Mouse (Mus musculus) hindbrain, embryonic 15.5 days (tissue): ENCODE measurements around the gene Vps13d. TPM values are rescaled to one million over a fixed set of nuclear protein-coding genes. Genes with fewer than 3 reads are reported as not detected.

Source experiments
- ATAC-seq: fragments of 200-750 bp; cut with Nextera tagmentation; 2 replicates; pipeline ENCODE4 v1.8.0; 2017; ENCODE audit warnings: low read depth, moderate number of reproducible peaks, moderate TSS enrichment; ENCODE audit not compliant: low FRiP score
- H3K27ac ChIP-seq: fragments of 300-500 bp; sonication (generic); replicated peaks from 2 replicates; pipeline ENCODE4 v1.5.1; 2015; ENCODE audit warnings: mild to moderate bottlenecking, inconsistent platforms
- H3K27me3 ChIP-seq: fragments of 300-500 bp; sonication (generic); 2 replicates; pipeline ENCODE4 v1.6.1; 2015; ENCODE audit warnings: control low read depth, inconsistent platforms
- H3K36me3 ChIP-seq: fragments of 300-500 bp; sonication (generic); 2 replicates; pipeline ENCODE4 v1.6.1; 2015; ENCODE audit warnings: control low read depth, inconsistent platforms
- H3K4me1 ChIP-seq: fragments of 300-500 bp; sonication (generic); replicated peaks from 2 replicates; pipeline ENCODE4 v1.6.1; 2015; ENCODE audit warnings: control low read depth, inconsistent platforms
- H3K4me2 ChIP-seq: fragments of 300-500 bp; sonication (generic); 2 replicates; pipeline ENCODE4 v1.6.1; 2015; ENCODE audit warnings: moderate library complexity, mild to moderate bottlenecking, inconsistent platforms
- H3K4me3 ChIP-seq: fragments of 300-500 bp; sonication (generic); 2 replicates; pipeline ENCODE4 v1.5.1; 2015; ENCODE audit warnings: mild to moderate bottlenecking, inconsistent platforms
- H3K9ac ChIP-seq: fragments of 300-500 bp; sonication (generic); 2 replicates; pipeline ENCODE4 v1.6.1; 2015; ENCODE audit warnings: inconsistent platforms
- H3K9me3 ChIP-seq: fragments of 300-500 bp; sonication (generic); 2 replicates; pipeline ENCODE4 v1.6.1; 2016; ENCODE audit warnings: control low read depth, inconsistent platforms
- WGBS: fragments of 180-500 bp; shearing (Covaris S2); methylation state at CpG from one replicate; pipeline ENCODE4 v1.1.7; 2015; 5-methylcytosine and 5-hydroxymethylcytosine counted together
- polyA plus RNA-seq: library from polyadenylated mRNA; unstranded; fragments of >200 nt; fragmentation: Nextera tagmentation; extraction: Ambion mirVana; gene quantifications from 2 replicates; pipeline ENCODE4 v1.2.1, GENCODE M21; 2015

Vps13d gene
- polyA plus RNA-seq, 1 experiment from 2014 or later: 10.2 TPM

GRCm38 (mm10) chr4:145209076-145209689 is 14.4 kb upstream of the Vps13d start:
- 75% methylated on average over 6 of the region's 6 CpGs for WGBS
- H3K9ac ChIP-seq: no peak overlapping the region
- H3K4me2 ChIP-seq: no peak overlapping the region
- no peak for ATAC-seq
- no peaks in the 10 kb centered on the region for H3K9me3 ChIP-seq
- no peak overlapping the region for H3K4me3 ChIP-seq
- H3K27me3 ChIP-seq: no peaks in the 10 kb centered on the region
- no peaks in the 10 kb centered on the region for H3K36me3 ChIP-seq
- no peak overlapping the region for H3K27ac ChIP-seq
- H3K4me1 ChIP-seq: peaks cover 2% of the 10 kb centered on the region

GRCm38 (mm10) chr4:145207718-145208371 is 13.0 kb upstream of the Vps13d start:
- no peak for ATAC-seq
- 75% methylated on average over 3 of the region's 3 CpGs for WGBS
- H3K9ac ChIP-seq: no peak overlapping the region
- no peaks in the 10 kb centered on the region for H3K4me1 ChIP-seq
- H3K4me2 ChIP-seq: no peak overlapping the region
- no peak overlapping the region for H3K4me3 ChIP-seq
- no peaks in the 10 kb centered on the region for H3K27me3 ChIP-seq
- H3K9me3 ChIP-seq: no peaks in the 10 kb centered on the region
- H3K27ac ChIP-seq: no peak overlapping the region
- no peaks in the 10 kb centered on the region for H3K36me3 ChIP-seq

- H3K4me1 ChIP-seq: no peaks in the 10 kb centered on the region
- no peak overlapping the region for H3K9ac ChIP-seq
- ATAC-seq: no peak
- no peaks in the 10 kb centered on the region for H3K9me3 ChIP-seq
- H3K4me2 ChIP-seq: no peak overlapping the region
- no peak overlapping the region for H3K27ac ChIP-seq
- no peaks in the 10 kb centered on the region for H3K36me3 ChIP-seq
- no peak overlapping the region for H3K4me3 ChIP-seq
- WGBS: 91% methylated on average over 8 of the region's 8 CpGs
- H3K27me3 ChIP-seq: no peaks in the 10 kb centered on the region
Measured at GRCm38 (mm10) chr4:145204779-145205178, 10.0 kb upstream of the Vps13d start.

- no peaks in the 10 kb centered on the region for H3K4me1 ChIP-seq
Measured at GRCm38 (mm10) chr4:145203305-145203704, 8.5 kb upstream of the Vps13d start.

GRCm38 (mm10) chr4:145201424-145201823 is 6.6 kb upstream of the Vps13d start:
- Histone ChIP-seq H3K4me3 (no peak overlapping the region), H3K27ac (no peak overlapping the region), H3K4me2 (no peak overlapping the region), H3K27me3 (no peaks in the 10 kb centered on the region), H3K36me3 (no peaks in the 10 kb centered on the region), H3K4me1 (no peaks in the 10 kb centered on the region), H3K9me3 (no peaks in the 10 kb centered on the region), H3K9ac (no peak overlapping the region)
- no peak for ATAC-seq
- 81% methylated on average over 3 of the region's 3 CpGs for WGBS

More at GRCm38 (mm10) chr4:145203305-145203704, 8.5 kb upstream of the Vps13d start:
- Histone ChIP-seq H3K27me3 (no peaks in the 10 kb centered on the region), H3K9ac (no peak overlapping the region), H3K4me2 (no peak overlapping the region), H3K27ac (no peak overlapping the region), H3K4me3 (no peak overlapping the region), H3K36me3 (no peaks in the 10 kb centered on the region), H3K9me3 (no peaks in the 10 kb centered on the region)
- WGBS: 72% methylated on average over 2 of the region's 2 CpGs
- no peak for ATAC-seq

GRCm38 (mm10) chr4:145199982-145200699 is 5.3 kb upstream of the Vps13d start:
- no peak overlapping the region for H3K27ac ChIP-seq
- H3K9me3 ChIP-seq: no peaks in the 10 kb centered on the region
- no peaks in the 10 kb centered on the region for H3K27me3 ChIP-seq
- no peaks in the 10 kb centered on the region for H3K36me3 ChIP-seq
- H3K4me3 ChIP-seq: no peak overlapping the region
- H3K9ac ChIP-seq: no peak overlapping the region
- no peak overlapping the region for H3K4me2 ChIP-seq
- WGBS: 56% methylated on average over 11 of the region's 11 CpGs
- no peak for ATAC-seq
- H3K4me1 ChIP-seq: no peaks in the 10 kb centered on the region

- H3K9me3 ChIP-seq: no peaks in the 10 kb centered on the region
- H3K4me3 ChIP-seq: no peak overlapping the region
- H3K36me3 ChIP-seq: no peaks in the 10 kb centered on the region
- H3K4me1 ChIP-seq: peaks cover 20% of the 10 kb centered on the region
- WGBS: 85% methylated on average over 4 of the region's 4 CpGs
- no peak overlapping the region for H3K9ac ChIP-seq
- H3K27ac ChIP-seq: no peak overlapping the region
- H3K27me3 ChIP-seq: no peaks in the 10 kb centered on the region
- no peak overlapping the region for H3K4me2 ChIP-seq
- no peak for ATAC-seq
Measured at GRCm38 (mm10) chr4:145196586-145196985, 1.8 kb upstream of the Vps13d start.

- 21% methylated on average over 5 of the region's 5 CpGs for WGBS
Measured at GRCm38 (mm10) chr4:145195172-145195571, 367 bp upstream of the Vps13d start.

GRCm38 (mm10) chr4:145193991-145194511 is 754 bp downstream of the Vps13d start:
- Histone ChIP-seq H3K36me3 (peaks cover 12% of the 10 kb centered on the region; the same call in 1 of the 2 replicates), H3K27ac (peak overlapping the region; percentile 81), H3K4me3 (peak overlapping the region; percentile 89), H3K4me2 (peak overlapping the region; percentile 88), H3K9me3 (no peaks in the 10 kb centered on the region), H3K4me1 (peaks cover 20% of the 10 kb centered on the region), H3K9ac (peak overlapping the region; percentile 79), H3K27me3 (no peaks in the 10 kb centered on the region)
- ATAC-seq: peak; percentile 43
- under 1% methylated on average over 10 of the region's 10 CpGs for WGBS

More at GRCm38 (mm10) chr4:145195172-145195571, 367 bp upstream of the Vps13d start:
- Histone ChIP-seq H3K27me3 (no peaks in the 10 kb centered on the region), H3K9me3 (no peaks in the 10 kb centered on the region), H3K27ac (no peak overlapping the region), H3K4me1 (peaks cover 20% of the 10 kb centered on the region), H3K36me3 (peaks cover 2% of the 10 kb centered on the region; the same call in 1 of the 2 replicates), H3K9ac (no peak overlapping the region), H3K4me3 (peak overlapping the region; percentile 89), H3K4me2 (peak overlapping the region; percentile 88)
- ATAC-seq: no peak; the same call in 1 of the 2 replicates

GRCm38 (mm10) chr4:145193406-145193805 is 1.4 kb downstream of the Vps13d start:
- H3K9me3 ChIP-seq: no peaks in the 10 kb centered on the region
- no peak for ATAC-seq
- H3K9ac ChIP-seq: peak overlapping the region; percentile 79; the same call in 1 of the 2 replicates
- no peaks in the 10 kb centered on the region for H3K27me3 ChIP-seq
- 0 out of 2 replicates have a peak overlapping the region, but pooled peaks have one; percentile 81 for H3K27ac ChIP-seq
- peak overlapping the region; percentile 88 for H3K4me2 ChIP-seq
- H3K36me3 ChIP-seq: peaks cover 14% of the 10 kb centered on the region; the same call in 1 of the 2 replicates
- H3K4me1 ChIP-seq: peaks cover 20% of the 10 kb centered on the region
- WGBS: 57% methylated on average over 3 of the region's 3 CpGs
- peak overlapping the region; percentile 89 for H3K4me3 ChIP-seq

GRCm38 (mm10) chr4:145192686-145193085 is 2.1 kb downstream of the Vps13d start:
- no peak overlapping the region for H3K9ac ChIP-seq
- no peak overlapping the region for H3K4me3 ChIP-seq
- H3K27me3 ChIP-seq: no peaks in the 10 kb centered on the region
- H3K4me2 ChIP-seq: peak overlapping the region; percentile 88; the same call in 1 of the 2 replicates
- ATAC-seq: no peak
- H3K9me3 ChIP-seq: no peaks in the 10 kb centered on the region
- H3K4me1 ChIP-seq: peaks cover 20% of the 10 kb centered on the region
- H3K27ac ChIP-seq: no peak overlapping the region
- peaks cover 14% of the 10 kb centered on the region; the same call in 1 of the 2 replicates for H3K36me3 ChIP-seq

GRCm38 (mm10) chr4:145188561-145188960 is 6.2 kb downstream of the Vps13d start:
- no peak overlapping the region for H3K4me2 ChIP-seq
- peaks cover 13% of the 10 kb centered on the region for H3K4me1 ChIP-seq
- no peaks in the 10 kb centered on the region for H3K27me3 ChIP-seq
- no peak overlapping the region for H3K27ac ChIP-seq
- no peak overlapping the region for H3K4me3 ChIP-seq
- H3K9ac ChIP-seq: no peak overlapping the region
- no peaks in the 10 kb centered on the region for H3K9me3 ChIP-seq
- H3K36me3 ChIP-seq: peaks cover 47% of the 10 kb centered on the region
- ATAC-seq: no peak
